Mouse (Mus musculus) ovary, postnatal 14 days (tissue): ENCODE measurements around the gene Cux1.

Experiments used
- DNase-seq: peaks from one replicate; pipeline ENCODE4 v3.0.0; 2022; ENCODE audit warnings: low spot score

Cux1 gene

DNA sequence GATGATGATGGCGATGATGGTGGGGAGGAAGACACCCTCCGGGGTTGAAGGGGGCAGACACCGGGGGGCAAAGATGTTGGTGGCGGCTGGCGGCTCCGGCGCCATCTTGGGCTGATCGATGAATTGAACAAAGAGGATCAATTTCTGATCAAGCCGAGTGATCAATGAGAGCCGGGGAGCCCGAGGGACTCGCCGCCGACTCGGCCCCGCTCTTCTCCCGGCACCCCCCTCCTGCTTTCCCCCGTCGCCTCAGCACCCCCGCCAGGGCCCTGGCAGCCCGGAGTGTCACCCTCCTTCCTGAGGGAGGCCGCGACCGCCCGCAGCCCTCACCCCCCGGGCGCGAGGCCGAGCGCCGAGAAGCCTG, 496 bp downstream of the Cux1 start:
- DNase-seq = peak; percentile 13

- peak; percentile 41 for DNase-seq
Measured at GRCm38 (mm10) chr5:136566001-136566811, 1.1 kb downstream of the Cux1 start.

DNA sequence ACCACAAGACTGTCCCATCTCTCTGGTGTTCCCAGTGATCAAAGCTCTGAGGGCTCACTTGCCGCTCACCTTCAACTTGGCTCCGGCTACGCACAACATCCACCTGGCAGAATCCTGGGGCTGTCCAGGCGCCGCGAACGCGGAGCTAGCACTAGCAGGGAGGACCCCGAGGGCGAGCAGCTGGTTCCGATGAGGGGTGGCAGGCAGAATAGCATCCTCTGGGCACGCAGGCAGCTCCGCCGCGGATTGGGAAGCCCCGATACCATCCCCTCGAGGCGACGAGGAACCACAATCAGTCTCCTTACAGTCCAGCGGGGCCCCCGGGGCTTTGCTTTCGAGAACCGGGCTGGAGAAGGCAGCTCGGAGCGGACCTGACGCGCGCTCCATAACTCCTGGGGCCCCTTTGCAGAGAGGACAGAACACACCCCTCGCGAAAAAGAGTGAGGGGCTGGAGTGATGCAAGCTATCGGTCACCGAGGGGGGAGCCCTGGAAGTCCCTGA, 1.9 kb downstream of the Cux1 start:
- peak; percentile 21 for DNase-seq

DNA sequence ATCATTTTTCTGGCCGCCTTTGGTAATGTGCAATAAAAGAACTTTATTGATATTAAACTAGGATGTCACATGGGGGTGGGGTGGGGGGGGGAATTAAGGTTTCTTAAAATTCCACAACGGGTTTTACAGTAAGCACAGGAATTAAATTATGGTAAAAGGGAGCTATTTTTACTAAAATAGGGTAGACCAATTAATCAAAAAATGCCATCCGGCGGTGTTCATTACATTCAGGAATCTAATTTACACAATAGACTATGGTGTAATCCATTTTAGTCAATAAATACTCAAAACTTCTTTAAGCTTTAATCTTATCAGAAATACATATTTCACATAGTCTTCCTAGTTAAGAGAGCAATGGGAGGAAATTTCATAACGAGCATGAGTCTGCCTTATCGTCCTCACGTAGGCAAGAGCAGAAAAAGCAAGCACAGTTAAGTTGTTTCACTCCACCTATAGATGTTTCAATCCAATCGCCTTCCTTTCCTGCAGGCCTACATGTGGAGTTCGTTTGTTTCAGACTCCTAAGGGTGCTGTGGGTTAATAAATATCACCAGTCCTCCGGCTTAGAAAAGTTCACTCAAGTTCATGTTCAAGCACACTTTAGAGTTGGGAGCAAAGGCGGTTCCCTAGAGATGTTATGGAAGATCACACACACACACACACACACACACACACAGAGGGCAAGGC, 2.5 kb downstream of the Cux1 start:
- no peak for DNase-seq

GRCm38 (mm10) chr5:136563996-136564395, 3.3 kb downstream of the Cux1 start:
- no peak for DNase-seq

DNA sequence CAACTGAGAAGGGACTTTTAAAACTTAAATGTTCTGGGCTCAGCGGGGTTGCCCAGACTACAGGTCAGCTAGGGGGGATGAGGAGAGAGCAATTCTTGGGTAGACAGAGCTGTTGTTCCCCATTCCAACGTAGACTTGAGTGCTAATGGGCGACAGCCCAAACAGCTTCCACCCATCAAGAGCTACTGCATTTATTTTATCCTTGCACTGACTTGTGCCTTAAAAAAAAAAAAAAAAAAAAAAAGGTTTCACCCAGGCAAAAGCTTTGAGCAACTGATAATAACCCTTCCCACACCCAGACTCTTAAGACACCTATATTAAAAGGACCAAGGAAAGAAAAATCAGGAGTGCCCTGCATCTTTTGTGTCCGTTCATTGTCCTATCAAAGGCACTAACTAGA, 4.2 kb downstream of the Cux1 start:
- no peak for DNase-seq

DNA sequence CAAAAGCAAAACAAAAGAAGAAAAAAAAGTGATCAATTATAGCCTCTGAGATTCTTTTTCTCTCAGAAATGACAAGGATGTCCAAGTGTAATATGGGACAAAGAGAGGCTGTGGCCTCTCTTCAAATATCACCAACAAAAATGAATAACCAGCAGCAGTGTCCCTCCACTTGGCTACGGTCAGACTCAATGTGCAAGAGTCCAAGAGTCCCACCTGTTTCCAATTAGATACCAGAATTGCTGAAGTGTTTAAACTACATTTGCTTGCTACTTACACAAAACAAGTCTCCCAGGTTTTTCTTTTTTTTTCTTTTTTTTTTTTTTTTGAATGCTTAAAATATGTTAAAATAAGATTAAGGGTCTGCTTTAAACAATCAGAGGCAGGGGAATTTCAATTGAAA, 5.1 kb downstream of the Cux1 start:
- no peak for DNase-seq

DNA sequence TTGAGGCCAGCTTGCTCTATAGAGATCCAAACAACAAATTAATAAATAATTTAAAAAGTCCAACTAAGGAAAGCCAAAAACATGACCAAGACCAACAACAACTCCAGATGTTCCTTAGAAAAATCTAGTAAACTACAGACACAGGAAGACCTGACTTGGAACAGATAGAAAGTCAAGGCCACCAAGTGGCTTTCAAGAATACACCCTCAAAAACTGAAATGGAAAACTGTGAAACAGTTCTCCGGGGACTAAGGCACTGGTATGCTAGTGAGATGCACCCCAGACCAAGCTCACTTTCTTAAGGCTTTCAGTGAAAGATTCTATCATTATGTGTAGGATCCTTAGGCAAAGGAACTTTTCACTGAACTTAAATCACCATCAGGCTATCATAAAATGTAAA, 5.6 kb downstream of the Cux1 start:
- no peak for DNase-seq

DNA sequence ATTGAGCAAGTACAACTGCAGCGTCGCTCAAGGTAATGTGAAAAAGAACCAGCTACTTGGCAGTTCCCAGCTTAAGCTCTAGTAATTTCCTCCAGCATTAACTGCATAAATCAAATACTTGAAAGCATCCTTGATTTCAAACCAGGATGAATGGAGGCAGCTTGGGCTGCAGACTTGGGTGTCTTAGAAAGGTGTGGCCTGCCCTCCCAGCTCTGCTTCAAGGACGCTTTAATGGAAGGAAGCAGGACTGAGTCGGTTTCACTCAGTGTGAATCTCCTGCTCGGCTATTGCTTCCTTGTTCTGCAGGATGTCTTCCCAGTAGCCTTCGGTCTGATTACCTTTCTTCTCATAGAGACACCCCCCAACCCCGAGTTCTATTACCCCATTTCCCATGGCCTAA, 6.6 kb downstream of the Cux1 start:
- DNase-seq = no peak

GRCm38 (mm10) chr5:136557446-136557845, 9.8 kb downstream of the Cux1 start:
- DNase-seq = no peak

DNA sequence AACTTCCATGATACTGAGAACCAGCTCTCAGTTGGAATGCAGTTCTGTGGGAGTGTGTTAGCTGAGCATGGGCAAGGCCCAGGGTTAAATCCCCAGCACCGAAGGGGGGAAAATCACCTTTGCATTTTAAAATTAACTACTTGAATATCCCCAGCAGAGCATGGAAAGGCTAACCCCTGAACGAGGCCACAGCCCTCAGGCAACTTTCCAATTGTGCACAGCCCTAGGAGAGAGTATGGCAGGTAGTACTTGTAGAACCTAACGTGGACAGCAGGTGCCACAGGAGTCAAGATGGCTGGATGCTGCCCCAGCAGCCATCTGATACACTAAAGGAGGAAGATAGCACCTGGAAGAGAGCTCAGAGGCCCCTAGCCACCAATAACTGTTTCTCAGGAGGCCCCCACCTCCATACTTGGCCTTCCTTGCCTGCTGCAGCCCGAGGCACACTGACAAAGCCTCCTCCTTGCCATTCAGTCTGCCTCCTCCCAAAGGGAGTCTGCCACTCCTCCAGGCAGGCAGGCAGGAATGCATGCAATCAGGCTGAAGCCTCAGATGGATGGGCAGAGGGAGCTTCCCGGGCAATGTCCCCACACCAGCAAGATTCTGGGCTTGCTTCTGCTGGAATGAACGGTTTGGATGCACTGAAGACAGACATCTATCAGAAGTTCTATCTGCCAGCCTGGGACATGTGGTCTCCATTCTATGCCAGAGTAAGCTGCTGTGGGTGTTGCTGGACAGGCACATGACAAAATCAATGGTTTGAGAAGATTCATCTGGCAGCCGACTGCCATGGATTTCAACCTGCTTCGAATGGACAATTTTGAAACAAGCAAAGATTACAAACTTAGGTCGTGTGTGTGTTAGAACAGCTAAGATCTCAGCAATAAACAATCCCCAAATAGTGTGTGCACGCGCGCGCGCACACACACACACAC, 10.7 kb downstream of the Cux1 start:
- no peak for DNase-seq

GRCm38 (mm10) chr5:136555703-136556102, 11.6 kb downstream of the Cux1 start:
- DNase-seq = peak; percentile 25

DNA sequence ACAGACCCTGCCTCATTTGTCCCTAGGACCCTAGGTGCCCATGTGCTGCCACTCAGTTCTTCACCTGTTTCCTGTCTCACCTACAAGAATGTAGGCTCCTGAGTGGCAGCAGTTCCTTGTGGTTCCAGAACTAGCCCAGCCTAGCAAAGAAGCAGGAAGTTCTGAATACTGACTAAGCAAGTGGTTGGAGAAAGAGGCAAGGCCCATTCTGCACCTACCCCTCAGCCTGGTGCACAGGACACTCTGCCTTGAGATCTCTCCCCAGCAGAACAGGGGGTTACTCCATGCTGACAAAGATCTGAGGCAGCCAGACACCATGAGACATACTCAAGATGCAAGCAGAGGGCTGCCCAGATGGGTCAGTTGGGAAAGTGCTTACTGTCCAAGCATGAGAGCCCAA, 14.5 kb downstream of the Cux1 start:
- no peak for DNase-seq

DNA sequence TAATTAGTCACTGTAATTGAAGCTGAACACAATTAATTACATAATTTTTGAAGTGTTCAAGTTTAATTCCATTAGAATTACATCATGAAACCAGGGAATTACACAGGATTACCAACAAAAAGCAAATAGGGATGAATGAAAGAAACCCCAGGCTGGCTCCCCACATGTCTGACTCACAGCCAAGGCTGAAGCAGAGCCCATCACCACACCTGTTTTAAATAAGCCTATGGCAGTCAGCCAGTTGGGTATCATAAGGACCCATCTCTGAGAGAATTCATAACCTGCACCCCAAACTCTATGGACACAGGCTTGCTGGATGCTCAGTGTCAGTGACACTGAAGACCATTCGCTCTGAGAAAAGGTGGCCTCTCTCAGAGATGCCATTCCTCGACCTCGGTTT, 15.2 kb downstream of the Cux1 start:
- no peak for DNase-seq

- no peak for DNase-seq
Measured at GRCm38 (mm10) chr5:136551571-136551970, 15.7 kb downstream of the Cux1 start.

DNA sequence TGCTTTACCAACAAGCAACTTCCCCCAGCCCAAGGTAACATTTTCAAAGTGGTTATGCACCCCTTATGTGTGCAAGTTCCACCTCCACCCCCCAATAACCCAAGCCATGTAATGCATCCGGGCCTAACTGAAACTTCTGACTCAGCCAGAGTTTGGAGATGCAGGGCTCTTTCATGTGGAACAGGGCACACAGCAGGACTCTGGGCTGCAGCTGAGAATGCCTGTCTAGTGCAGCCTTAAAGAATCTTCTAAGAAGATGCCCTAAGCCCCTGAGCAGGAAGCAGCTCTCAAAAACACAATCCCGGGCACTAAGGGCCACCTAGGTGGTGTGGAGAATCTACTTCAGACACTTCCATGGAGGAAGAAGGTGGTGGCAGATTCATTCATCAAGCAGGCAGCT, 16.6 kb downstream of the Cux1 start:
- no peak for DNase-seq

GRCm38 (mm10) chr5:136548776-136549175, 18.5 kb downstream of the Cux1 start:
- DNase-seq = no peak

GRCm38 (mm10) chr5:136545061-136545460, 22.2 kb downstream of the Cux1 start:
- no peak for DNase-seq

GRCm38 (mm10) chr5:136543171-136543570, 24.1 kb downstream of the Cux1 start:
- DNase-seq = no peak

DNA sequence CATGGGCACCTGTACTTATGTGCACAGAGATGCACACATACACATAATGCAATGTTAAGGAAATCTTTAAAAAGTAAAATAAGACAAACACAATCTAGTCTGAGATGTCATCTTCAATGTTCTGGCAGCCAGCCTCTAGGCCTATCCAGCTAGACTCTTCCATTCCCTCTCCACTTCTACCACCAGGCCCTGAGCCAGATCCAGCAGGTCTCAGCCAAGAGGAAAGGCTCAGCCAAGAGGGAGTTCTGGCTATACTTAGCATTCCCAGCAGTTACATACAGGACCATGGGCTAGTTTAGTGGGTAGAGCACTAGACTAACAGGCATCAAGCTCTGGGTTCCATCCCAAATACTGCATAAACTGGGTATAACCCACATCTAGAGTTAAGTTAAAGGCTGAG, 26.3 kb downstream of the Cux1 start:
- DNase-seq = peak; percentile 55

GRCm38 (mm10) chr5:136540055-136540838, 27.0 kb downstream of the Cux1 start:
- no peak for DNase-seq

DNA sequence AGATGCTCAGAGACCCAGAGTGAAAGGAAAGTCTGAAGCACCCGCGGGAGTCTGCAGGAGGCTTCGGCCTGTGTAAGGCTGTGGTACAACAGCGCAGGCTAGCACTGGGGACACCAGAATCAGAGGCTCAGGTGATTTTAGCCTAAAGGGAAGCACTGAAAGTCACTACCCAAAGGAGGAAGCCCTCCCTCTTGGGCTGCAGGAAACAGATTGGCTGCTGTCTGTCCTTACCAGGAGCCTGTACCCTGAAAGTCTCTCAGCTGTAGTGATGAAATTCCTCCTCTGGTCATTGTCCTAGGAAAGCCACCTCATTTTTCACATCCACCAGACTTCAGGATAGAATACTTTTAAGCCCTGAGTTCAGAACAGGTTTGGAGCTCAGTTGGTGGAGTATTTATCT, 30.5 kb downstream of the Cux1 start:
- no peak for DNase-seq
